Mouse (Mus musculus) c-Kit-positive CD71-positive TER-119-negative erythroid progenitor cells, embryonic 14.5 days (primary cell): Measurements from ENCODE around the gene Nek9.
"Not testable (repeated sequence)": the region's sequence is repeated elsewhere in the genome, so short reads cannot be mapped to it uniquely, and the experiment has no call there.

Experiments
- DNase-seq: peaks from one replicate; pipeline ENCODE4 v3.0.0-alpha.2; 2013; ENCODE audit warnings: low read depth

The Nek9 gene

DNA sequence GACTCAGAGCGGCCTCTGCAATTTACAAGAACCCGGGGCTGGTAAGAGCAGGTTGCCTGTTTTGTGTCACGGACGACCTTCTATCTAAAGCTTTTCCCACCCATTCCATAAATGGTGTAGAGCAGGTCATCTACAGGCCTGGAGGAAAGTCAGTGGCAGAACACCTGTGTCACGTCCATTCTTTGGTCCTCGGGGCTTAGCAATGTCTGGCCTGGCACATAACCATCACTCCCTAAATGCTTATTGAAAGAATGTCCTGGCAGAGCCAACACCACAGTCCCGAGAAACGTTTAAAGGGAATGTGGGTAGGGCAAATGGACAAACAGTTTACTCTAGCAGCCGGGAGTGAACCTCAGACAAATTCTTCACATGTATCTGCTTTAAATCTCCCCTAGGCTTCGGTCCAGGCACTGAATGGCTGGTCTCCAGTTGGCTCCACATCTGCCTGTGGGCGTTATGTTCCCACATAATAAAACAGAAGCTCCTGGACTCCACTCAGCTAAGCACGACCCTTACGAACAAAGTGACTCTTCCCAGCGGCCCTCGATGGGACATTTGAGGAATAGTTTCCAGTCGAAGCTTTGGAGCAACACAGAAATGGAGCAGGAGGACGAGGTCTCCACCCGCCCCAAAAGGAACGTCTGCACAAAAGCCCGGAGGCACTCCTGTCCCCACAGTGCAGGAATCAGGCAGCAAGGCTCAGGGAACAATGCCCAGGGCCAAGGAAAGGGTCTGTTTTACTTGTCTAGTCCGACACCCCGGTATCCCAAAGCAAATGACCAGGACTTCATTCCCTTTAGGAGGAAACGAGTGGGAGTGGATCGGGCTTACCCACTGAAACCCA is 49.8 kb downstream of the Nek9 start:
- no peak for DNase-seq

- DNase-seq = peak; percentile 72
Measured at GRCm38 (mm10) chr12:85288486-85289156, 50.5 kb downstream of the Nek9 start, which contains the start of gene Zc2hc1c. TSS of gene Zc2hc1c (plus strand) at chr12:85288591.

DNA sequence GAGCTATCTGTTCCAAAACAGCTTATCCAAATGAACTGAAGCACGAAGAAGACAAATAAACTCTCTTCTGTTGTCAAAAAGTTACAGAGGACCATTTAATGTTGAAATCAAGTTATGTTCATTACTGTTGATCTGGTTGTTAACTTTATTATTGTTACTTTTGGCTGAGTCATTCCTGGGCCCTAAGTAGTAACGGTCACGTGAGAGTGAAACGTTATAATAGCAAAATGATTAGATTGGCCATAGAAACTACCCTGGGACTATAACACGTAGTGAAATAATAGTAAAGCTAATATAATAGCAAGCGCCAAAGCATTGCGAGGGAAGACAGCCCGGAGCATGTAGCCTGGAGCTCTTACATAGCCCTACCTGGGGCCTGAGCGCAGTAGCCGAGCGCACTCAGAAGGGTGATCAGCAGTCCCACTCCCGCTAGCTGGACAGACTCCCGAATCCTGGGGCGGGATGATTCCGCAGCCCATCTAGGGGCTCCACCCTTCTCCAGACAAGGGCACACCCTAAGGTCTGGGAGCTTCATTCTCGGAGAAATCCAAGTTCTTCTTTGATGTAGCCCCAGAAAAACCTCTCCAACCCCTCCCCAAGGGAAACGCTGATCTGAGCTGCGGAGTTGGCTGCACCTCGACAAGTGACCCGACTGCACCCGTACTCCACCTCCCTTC is 51.2 kb downstream of the Nek9 start, which contains the start of gene Acyp1:
Acyp1 (minus strand) TSS at position 630 of the 677 bp plus-strand sequence.
- no peak for DNase-seq

DNA sequence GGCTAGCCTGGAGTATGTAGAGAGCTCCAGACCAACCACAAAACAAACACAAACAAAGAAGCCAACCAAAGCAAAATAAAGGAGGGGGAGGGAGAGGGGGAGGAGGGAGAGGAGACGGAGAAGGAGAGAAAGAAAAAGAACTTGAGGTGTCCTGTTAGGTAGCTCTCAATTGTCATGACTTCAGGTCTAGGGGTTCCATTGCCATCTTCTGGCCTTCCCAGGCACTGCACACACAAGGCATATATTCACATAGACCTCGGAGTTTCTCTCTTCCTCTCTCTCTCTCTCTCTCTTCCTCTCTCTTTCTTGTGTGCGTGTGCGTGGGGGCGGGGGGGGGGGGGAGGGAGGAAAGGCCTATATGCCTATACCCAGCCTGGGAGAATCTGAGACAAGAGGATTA is 52.2 kb downstream of the Nek9 start:
- DNase-seq = peak; percentile 62

- no peak for DNase-seq
Measured at GRCm38 (mm10) chr12:85284996-85285395, 54.2 kb downstream of the Nek9 start.

DNA sequence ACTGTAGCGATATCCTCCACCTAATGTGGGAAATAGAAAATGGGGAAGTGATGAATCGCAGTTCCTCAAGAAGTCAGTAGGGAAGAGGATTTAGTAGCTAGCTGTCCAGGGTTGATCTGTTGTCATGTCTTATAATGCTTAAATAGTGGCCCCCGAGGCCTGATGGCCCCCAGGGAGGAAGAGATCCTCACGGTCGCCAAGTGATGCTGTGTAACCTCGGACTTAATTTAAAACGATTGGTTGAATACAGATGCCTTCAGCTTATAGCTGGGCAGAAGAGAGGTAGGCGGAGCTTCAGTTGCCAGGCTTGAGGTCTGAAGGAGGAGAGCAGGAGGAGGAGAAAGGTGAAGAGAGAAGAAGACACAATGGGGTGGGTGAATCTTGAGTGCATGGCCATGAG is 54.8 kb downstream of the Nek9 start:
- no peak for DNase-seq

DNA sequence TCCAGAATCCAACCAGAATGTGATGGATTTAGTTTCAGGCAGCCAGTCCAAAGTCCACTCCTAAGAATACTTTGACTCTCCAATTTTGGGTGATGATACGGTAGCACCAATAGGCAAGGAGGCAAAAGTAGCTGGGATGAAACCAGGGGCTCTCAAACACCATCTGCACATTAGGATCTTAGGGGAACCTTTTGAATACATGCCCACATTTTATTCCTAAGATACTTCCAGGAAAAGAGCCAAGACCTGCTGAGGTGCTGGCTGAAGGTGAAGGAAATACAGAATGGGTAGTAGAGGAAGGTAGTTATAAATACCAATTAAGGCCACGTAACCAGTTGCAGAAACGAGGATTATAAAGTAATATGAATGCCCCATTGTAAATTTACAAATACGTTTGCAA is 57.4 kb downstream of the Nek9 start:
- DNase-seq = not testable (repeated sequence)

- peak; percentile 61 for DNase-seq
Measured at GRCm38 (mm10) chr12:85280845-85281651, 58.1 kb downstream of the Nek9 start.

- DNase-seq = peak; percentile 99
Measured at GRCm38 (mm10) chr12:85280105-85280844, 58.9 kb downstream of the Nek9 start.

DNA sequence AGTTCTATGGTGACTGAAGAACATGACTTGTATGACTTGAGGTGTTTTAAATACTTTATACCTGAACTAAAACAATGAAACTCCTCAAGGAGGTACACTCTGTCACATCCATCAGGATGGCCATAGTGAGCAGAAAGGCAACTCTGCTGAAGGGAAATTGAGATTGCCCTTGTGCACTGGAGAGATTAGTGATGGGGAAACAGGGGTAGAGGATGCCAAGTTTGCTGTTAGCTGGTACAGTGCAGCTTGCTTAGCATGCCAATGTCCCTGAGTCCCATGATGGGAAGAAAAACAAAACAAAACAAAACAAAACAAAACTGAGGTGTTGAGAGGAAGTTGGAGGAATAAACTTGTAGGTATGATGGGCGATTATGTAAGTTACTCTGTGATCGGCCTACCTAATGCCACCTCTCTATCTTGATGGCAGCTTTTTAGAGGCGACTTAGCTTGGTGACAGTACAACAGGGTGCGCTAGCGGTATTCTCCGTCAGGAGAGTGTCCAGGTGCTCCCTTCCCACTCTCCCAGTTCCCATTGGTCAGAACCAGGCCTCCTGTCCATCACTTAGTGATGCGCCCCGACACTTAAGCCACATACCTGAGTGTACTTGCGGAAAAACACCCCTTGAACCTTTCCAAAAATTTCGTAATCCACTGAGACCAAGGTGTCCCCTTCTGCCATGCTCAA is 59.6 kb downstream of the Nek9 start:
- DNase-seq = peak; percentile 46

DNA sequence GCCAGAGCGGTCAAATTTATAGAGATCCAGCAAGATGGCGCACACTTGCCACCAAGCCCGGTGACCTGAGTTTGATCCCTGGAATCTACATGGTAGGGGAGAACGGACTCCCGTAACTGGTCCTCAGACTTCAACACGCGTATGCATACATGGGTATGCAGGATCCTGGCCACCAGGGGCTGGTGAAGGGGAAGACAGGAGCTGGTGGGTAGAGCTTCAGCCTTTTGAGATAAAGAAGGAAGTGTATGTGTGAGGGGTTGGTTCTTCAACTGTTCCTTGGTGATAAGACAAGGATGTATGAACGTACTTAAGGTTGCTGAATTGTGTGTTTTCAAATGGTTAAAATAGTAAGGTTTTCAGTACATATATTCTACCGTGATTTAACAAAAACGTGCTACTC is 60.2 kb downstream of the Nek9 start:
- DNase-seq = peak; percentile 58

DNA sequence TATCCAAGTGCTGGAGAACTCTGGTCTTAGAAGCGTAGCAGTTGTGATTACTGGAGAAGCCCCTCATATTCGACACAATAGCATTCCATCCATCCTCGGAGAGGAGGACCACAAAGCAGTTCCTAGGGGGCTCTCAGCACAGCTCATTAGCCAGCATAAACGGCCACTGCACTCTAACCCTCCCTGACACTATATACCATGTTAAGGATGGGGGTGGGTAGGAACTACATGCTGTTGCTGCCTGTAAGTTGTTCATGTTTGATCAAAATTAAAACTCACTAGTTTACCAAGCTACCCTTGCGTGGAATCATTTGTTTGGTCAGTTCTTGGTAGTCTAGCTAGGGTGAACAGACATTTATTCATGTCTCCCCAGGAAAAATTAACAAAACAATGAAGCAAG is 62.9 kb downstream of the Nek9 start:
- no peak for DNase-seq

- no peak for DNase-seq
Measured at GRCm38 (mm10) chr12:85273508-85273907, 65.7 kb downstream of the Nek9 start.

DNA sequence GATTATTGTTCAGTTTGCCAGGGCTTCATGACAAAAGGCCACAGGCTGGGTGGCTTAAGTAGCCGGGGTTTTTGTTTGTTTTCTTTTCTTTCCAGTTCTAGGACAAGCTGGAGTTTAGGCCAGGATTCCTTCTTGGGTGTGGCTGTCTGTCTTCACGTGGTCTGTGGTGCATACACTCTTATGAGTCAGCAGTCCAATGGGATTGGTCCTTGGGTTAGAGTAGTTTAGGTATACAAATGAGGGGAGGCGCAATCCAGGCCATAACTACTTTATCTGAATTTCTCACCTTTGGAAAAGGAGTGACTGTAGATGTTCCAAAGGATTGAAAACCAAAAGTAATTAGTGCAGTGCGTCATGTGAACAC is 67.3 kb downstream of the Nek9 start:
- DNase-seq = no peak

DNA sequence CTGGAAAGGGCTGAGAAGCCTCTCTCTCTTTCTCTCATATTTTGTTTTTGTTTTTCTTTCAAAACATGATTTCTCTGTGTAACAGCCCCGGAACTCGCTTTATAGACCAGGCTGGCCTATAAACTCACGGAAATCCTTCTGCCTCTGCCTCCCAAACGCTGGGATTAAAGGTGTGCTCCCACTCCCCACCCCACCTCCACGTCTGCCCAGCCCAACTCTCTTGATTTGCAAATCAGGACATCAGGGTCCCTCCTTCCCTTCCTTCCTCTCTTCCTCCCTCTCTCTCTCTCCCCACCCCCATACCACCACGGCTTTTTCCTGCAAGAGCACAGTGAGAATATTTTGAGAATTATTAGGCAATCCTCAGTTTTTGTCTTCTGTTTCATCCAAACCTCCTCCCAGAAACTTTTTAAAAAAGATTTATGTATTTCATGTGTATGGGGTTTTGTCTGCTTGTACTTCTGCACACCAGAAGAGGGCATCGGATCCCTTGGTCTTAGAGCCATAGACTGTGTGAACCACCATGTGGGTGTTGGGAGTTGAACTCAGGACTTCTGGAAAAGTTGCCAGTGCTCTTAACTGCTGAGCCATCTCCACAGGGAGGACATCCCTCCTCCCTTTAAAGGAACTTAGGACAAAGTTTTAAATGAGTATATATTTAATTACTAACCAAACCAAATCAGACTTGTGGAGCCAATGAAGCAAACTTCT is 67.9 kb downstream of the Nek9 start:
- no peak for DNase-seq

- DNase-seq = peak; percentile 80
Measured at GRCm38 (mm10) chr12:85270319-85270718, 68.8 kb downstream of the Nek9 start, which contains the start of gene Mlh3. TSS of gene Mlh3 (minus strand) at chr12:85270599.

DNA sequence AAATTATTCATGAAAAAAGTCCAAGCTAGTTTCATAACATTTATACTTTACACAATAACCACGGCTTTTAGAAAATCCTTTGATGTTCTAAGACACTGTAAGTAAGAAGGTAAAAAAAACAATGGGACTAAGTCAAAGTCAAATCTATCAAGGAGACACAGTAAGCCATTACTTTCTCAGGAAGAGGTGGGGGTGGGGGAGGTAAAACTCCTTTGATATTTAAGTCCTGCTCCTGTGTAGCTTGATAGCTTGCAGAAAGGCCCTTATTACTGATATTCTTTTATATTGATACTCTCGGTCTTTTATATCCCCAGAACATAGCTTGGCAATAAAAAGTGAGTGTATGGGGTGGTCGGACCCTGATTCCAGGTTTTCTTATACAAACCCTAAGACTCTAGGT is 69.3 kb downstream of the Nek9 start:
- no peak for DNase-seq

DNA sequence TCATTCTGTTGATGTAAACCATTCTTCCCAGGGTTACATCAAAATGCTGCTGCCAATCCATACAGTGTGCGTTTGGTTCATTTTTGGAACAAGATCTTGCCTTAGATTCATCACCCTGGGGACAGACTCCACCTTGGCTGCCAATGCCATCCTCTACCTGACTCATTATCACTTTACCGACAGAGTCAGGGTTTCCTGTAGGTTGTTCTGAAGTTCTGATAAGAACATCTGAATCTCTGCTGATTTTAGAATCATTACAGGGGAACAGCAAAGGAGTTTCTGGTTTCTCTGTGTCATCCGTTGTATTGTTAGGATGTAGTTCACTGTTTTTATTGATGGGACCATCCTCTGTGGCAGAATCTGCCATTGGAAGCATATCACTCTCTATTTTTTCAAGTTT is 72.9 kb downstream of the Nek9 start:
- DNase-seq = no peak

DNA sequence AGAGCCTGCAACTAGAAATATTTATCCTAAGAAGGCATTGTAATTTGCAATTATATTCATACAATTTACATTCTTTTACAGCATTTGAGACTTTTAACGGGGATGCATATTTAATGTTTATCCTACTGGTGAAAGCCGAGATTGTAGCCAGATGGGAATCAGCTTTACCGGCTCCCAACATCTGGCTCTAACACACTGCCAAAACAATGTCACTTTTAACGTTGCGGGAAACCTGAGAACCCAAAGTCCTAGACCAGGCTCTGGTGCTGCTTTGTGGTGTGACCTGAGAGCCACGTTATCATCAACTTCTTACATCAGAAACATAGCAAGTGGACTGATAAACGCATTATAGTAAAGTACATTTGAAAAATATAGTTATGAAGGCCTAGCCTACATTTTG is 74.2 kb downstream of the Nek9 start:
- DNase-seq = no peak

GRCm38 (mm10) chr12:85264531-85264930 is 74.6 kb downstream of the Nek9 start:
- DNase-seq = no peak
